Mouse (Mus musculus) thymus, postnatal 10 days (tissue): ENCODE measurements around the gene Tmem125.
A peak's percentile ranks its signal among the peaks of the same experiment; 100 is the strongest.
"Not testable (repeated sequence)": the region's sequence is repeated elsewhere in the genome, so short reads cannot be mapped to it uniquely, and the experiment has no call there.

Experiments
- DNase-seq, 2 experiments: peaks; one replicate each; pipeline ENCODE4 v3.0.0; 2021; ENCODE audit warnings: low spot score in 2 of 2

Tmem125 gene

GRCm38 (mm10) chr4:118537801-118538200, 6.0 kb downstream of the Tmem125 start:
- no peak for DNase-seq

GRCm38 (mm10) chr4:118535610-118536009, 8.2 kb downstream of the Tmem125 start:
- no peak for DNase-seq

- DNase-seq, result no peak
Measured at GRCm38 (mm10) chr4:118533605-118534004, 10.2 kb downstream of the Tmem125 start.

GRCm38 (mm10) chr4:118533156-118533555, 10.7 kb downstream of the Tmem125 start:
- no peak for DNase-seq

- no peak for DNase-seq
Measured at GRCm38 (mm10) chr4:118532663-118533062, 11.2 kb downstream of the Tmem125 start.

- no peak for DNase-seq
Measured at GRCm38 (mm10) chr4:118527720-118528119, 16.1 kb downstream of the Tmem125 start.

GRCm38 (mm10) chr4:118527335-118527681, 16.5 kb downstream of the Tmem125 start:
- DNase-seq, result peak in 1 of 2 experiments; percentile 11

- DNase-seq, result no peak
Measured at GRCm38 (mm10) chr4:118526408-118527334, 17.2 kb downstream of the Tmem125 start, which contains the start of gene 2610528J11Rik. Gene 2610528J11Rik, plus strand, starts transcription at chr4:118526999.

- no peak for DNase-seq
Measured at GRCm38 (mm10) chr4:118525779-118526178, 18.1 kb downstream of the Tmem125 start.

- DNase-seq, result no peak
Measured at GRCm38 (mm10) chr4:118523976-118524375, 19.9 kb downstream of the Tmem125 start.

- DNase-seq, result no peak
Measured at GRCm38 (mm10) chr4:118522248-118522647, 21.6 kb downstream of the Tmem125 start.

GRCm38 (mm10) chr4:118518208-118518607, 25.6 kb downstream of the Tmem125 start:
- no peak for DNase-seq

- DNase-seq, result no peak
Measured at GRCm38 (mm10) chr4:118517497-118518146, 26.2 kb downstream of the Tmem125 start.

GRCm38 (mm10) chr4:118516699-118517496, 26.9 kb downstream of the Tmem125 start:
- DNase-seq, result no peak

GRCm38 (mm10) chr4:118509050-118509449, 34.8 kb downstream of the Tmem125 start:
- no peak for DNase-seq

GRCm38 (mm10) chr4:118507171-118507570, 36.7 kb downstream of the Tmem125 start:
- not testable (repeated sequence) for DNase-seq

- no peak for DNase-seq
Measured at GRCm38 (mm10) chr4:118505551-118505950, 38.3 kb downstream of the Tmem125 start.

GRCm38 (mm10) chr4:118500792-118501191, 43.1 kb downstream of the Tmem125 start:
- DNase-seq, result no peak

GRCm38 (mm10) chr4:118500171-118500724, 43.6 kb downstream of the Tmem125 start:
- no peak for DNase-seq
